Mouse (Mus musculus) common myeloid progenitor, adult 5-6 weeks (primary cell): ENCODE data around the gene Zfp687. TPM values are rescaled to one million over a fixed set of nuclear protein-coding genes. Genes with fewer than 3 reads are reported as not detected.

Source experiments
- ATAC-seq: replicated peaks from 2 replicates; pipeline ENCODE4 v1.8.0; 2016; ENCODE audit warnings: low read depth, mild to moderate bottlenecking, moderate TSS enrichment, inconsistent platforms; ENCODE audit not compliant: poor library complexity, severe bottlenecking
- total RNA-seq: library from RNA; stranded (forward); fragments of 200-1000, 187-1606 nt; gene quantifications from 2 replicates; pipeline ENCODE4 v1.2.3, GENCODE M21; 2017

Gene Zfp687
- total RNA-seq, 1 experiment from 2014 or later: 18.2 TPM

- ATAC-seq: no peak
Measured at GRCm38 (mm10) chr3:94973620-94974019, 41.6 kb downstream of the Zfp687 start.

GRCm38 (mm10) chr3:94972552-94972951 lies 42.7 kb downstream of the Zfp687 start:
- no peak for ATAC-seq

- no peak for ATAC-seq
Measured at GRCm38 (mm10) chr3:94965878-94966277, 49.4 kb downstream of the Zfp687 start.

- ATAC-seq: no peak
Measured at GRCm38 (mm10) chr3:94964989-94965388, 50.3 kb downstream of the Zfp687 start.

- ATAC-seq: no peak
Measured at GRCm38 (mm10) chr3:94960322-94960721, 54.9 kb downstream of the Zfp687 start.

- no peak for ATAC-seq
Measured at GRCm38 (mm10) chr3:94959871-94960270, 55.4 kb downstream of the Zfp687 start.

- ATAC-seq: no peak
Measured at GRCm38 (mm10) chr3:94958295-94958694, 57.0 kb downstream of the Zfp687 start.

Other genes starting within 250 kb of the Zfp687 start
- gene Cgn, start 229.0 kb downstream of the Zfp687 start, total RNA-seq: not detected in 2 replicates
- 24.3 and 24.6 TPM in 2 replicates for gene Pogz, start 177.9 kb downstream of the Zfp687 start, total RNA-seq
- gene Psmb4, start 128.5 kb downstream of the Zfp687 start, total RNA-seq: 192 and 193 TPM in 2 replicates
- gene Selenbp1, start 82.4 kb downstream of the Zfp687 start, total RNA-seq: 41.5 and 57.4 TPM in 2 replicates
- gene Rfx5, start 61.4 kb downstream of the Zfp687 start, total RNA-seq: 24.3 and 27.3 TPM in 2 replicates
- gene Pi4kb, start 40.7 kb downstream of the Zfp687 start, total RNA-seq: 11.6 and 43.0 TPM in 2 replicates
- gene Psmd4, start 27.2 kb upstream of the Zfp687 start, total RNA-seq: 210 and 232 TPM in 2 replicates
- 13.3 and 19.2 TPM in 2 replicates for gene Pip5k1a, start 91.5 kb upstream of the Zfp687 start, total RNA-seq
- 82.0 and 161 TPM in 2 replicates for gene Vps72, start 95.6 kb upstream of the Zfp687 start, total RNA-seq
- gene Tmod4, start 109.0 kb upstream of the Zfp687 start, total RNA-seq: not detected in 2 replicates
- 59.6 and 88.2 TPM in 2 replicates for gene Scnm1, start 118.6 kb upstream of the Zfp687 start, total RNA-seq
- 2.9 and 6.9 TPM in 2 replicates for gene Lysmd1, start 118.6 kb upstream of the Zfp687 start, total RNA-seq
- gene Tnfaip8l2, start 126.9 kb upstream of the Zfp687 start, total RNA-seq: 21.8 and 38.5 TPM in 2 replicates
- 0.64 and 4.6 TPM in 2 replicates for gene Sema6c, start 145.0 kb upstream of the Zfp687 start, total RNA-seq
- gene Gabpb2, start 202.5 kb upstream of the Zfp687 start, total RNA-seq: 50.1 and 53.9 TPM in 2 replicates
- gene Cdc42se1, start 213.3 kb upstream of the Zfp687 start, total RNA-seq: 55.4 and 57.6 TPM in 2 replicates
- 7.9 and 9.2 TPM in 2 replicates for gene Mllt11, start 216.7 kb upstream of the Zfp687 start, total RNA-seq
- gene Gm128, start 226.2 kb upstream of the Zfp687 start, total RNA-seq: 0.64 and 0.82 TPM in 2 replicates
- gene Bnipl, start 235.7 kb upstream of the Zfp687 start, total RNA-seq: not detected in 2 replicates